Mouse (Mus musculus) liver, postnatal 0 days (tissue): ENCODE measurements at regions not wholly inside any gene's neighbourhood (a gene's known extent, or its start where the extent isn't known, plus 50 kb on each side); places are given as distances from the start of the nearest gene placed in this dataset.

ENCODE experiments used
- CTCF ChIP-seq: sonication (generic); IDR thresholded peaks from 2 replicates; pipeline ENCODE4 v1.5.1; 2016; ENCODE audit warnings: antibody characterized with exemption, low read depth
- EP300 ChIP-seq: IDR thresholded peaks from 2 replicates; pipeline ENCODE4 v1.6.1; 2016; ENCODE audit warnings: antibody characterized with exemption, low read depth, mild to moderate bottlenecking

DNA sequence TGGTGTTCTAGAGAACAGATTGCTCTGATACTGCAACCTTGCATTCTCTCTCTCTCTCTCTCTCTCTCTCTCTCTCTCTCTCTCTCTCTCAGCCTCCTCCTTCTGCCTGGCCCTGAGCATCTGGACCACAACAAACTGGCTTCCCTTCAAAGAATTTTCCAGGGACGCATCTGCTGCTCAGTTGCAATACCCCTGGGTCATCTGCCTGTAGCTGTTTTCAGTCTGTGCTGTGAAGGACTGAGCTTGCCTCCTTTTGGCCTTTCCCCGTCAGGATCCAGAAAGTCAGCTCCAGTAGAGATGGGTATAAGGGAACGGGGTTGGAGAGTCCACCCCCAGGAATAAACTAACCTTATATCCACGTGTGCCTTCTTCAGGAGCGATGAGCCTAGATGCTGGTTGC lies 105.2 kb upstream of the Abca1 start:
- TF ChIP-seq CTCF (no peak), EP300 (no peak)
